Mouse (Mus musculus) spleen, postnatal 14 days (tissue): Measurements from ENCODE around the gene Gm20521.
A peak's percentile ranks its signal among the peaks of the same experiment; 100 is the strongest.

ENCODE experiments used
- DNase-seq, 2 experiments: peaks; one replicate each; pipeline ENCODE4 v3.0.0; 2021 to 2022; ENCODE audit warnings: low spot score in 2 of 2

Gene Gm20521

DNA sequence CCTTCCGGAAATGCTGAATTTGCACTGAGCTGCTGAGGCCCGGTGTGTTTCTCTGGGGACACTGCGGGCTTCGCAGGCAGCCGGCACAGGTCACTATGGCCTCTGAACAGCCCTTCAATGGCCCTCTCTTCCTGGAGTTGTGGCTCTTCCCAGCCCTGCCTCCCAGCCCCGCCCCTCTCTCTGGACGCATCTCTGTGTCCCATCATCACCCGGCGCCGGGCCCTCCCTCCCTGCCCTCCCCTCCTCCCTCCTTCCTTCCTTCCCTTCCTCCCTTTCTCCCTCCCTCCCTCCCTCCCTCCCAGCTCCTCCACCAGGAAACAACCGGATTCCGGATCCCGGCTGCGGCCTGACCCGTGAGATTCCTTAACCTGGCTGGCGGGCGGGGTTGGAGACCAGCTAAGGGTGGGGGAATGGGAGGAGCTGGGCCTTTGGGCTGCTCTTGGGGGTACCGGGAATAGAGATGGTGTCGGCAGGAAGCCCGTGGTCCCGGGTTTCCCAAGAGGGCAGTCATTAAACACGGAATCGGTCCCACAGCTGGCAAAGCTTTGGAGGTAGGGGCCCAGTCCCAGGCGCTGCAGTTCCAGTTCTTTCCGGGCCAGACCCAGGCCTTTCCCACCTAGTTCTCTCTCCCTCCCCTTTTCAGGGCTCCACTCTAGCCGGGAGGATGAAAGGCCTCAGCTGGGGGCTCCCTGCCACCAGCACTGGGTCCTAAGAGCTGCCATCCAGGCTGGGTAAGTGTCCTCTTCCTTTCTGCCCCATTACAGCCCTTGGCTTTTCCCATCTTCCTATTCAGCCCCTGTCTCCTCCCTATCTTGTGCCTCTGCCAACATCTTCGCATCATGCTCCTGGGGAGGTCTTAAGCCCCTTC, at the start of gene Gm20521, which contains the start of gene Bcl2l2:
Gm20521 (plus strand) TSS at position 288 of the 868 bp plus-strand sequence.
Bcl2l2 (plus strand) TSS at position 224 of the 868 bp plus-strand sequence.
- DNase-seq, result peak in 1 of 2 experiments; percentile 27

DNA sequence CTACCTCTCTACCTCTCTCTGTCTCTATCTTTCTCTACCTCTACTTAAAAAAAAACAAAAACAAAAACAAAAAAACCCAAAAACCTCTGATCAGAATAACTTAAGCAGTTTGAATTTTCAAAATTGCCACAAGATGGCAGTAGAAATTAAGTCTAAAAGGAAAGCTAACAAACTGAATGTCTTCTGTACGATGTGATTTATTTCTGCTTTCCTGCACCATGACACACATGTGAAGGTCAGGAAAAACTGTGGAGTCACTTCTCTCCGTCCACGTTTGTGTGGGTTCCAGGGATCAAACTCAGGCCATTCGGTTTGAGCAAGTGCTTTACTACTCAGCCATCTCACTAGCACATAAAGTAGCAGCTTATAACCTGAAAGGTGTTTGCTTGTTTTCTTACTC, 39.8 kb upstream of the Gm20521 start:
- no peak for DNase-seq

DNA sequence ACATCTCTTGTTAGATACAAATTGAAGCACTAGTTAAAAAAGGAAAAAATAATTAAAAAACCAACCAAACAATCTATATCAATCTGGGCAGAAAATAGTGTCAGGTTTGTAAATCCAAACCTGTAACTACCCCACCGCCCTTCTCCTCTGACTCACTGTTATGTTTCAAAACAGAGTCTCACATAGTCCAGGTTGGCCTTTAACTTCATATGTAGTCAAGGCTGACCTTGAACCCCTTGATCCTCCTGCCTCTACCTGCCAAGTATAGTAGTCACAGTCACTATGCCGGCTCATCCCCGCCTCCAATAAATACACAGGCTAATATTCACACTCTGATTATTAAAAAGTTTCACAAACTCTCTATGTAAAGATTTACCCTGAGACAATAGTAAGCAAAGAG, 27.5 kb upstream of the Gm20521 start:
- no peak for DNase-seq

DNA sequence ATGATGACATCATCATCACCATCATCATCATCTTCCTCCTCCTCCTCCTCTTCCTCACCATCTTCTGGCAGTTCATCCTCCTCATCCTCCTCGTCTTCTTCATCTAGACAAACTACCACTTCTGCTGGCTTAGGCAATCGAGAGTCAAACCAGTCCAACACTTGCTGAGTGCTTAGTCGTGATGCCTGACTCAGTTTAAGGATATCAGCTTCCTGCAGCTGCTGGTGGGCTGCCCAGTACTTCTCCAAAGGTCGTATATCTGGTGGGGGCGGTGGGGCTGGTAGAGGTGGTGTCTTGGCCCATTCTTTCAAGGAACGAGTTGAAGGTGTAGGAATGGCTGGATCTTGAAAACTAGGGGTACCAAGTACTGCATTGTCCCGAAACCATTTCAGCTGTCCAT, 26.5 kb upstream of the Gm20521 start:
- no peak for DNase-seq

DNA sequence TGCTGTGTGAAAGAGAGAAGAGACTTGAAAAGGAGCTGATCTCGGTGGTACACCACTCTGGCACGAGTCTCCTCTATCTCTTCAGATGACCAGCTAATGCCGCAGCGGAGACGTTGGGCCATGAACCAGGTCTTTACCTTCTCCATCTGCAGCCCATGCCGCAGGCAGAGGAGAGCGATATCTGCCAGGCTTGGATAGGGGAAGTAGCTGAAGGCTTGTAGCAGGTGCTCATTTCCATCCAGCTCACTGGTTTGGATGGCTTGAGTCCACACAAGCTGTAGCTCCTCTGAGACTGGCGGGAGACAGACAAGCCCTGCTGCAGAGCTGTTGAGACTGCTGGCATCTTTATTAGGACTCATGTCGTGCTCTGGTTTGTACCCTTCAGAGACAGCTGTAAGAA, 25.4 kb upstream of the Gm20521 start:
- no peak for DNase-seq

DNA sequence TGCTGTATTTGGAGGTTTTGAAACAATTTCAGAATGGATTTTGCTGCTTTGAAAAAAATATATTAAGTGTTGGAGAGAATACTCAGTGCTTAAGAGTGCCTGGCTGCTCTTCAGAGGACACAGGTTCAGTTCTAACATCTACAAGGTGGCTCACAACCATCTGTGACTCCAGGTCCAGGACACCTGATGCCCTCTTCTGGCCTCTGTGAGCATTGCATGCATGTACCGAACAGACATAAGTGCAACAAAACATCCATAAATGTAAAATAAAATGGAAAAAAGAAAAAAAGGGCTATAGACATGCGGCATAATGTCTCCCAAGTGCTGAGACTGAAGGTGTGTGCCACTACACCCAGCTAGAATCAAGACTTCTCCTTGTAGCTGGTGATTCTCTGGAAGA, 22.7 kb upstream of the Gm20521 start:
- DNase-seq, result peak in 1 of 2 experiments; percentile 61

DNA sequence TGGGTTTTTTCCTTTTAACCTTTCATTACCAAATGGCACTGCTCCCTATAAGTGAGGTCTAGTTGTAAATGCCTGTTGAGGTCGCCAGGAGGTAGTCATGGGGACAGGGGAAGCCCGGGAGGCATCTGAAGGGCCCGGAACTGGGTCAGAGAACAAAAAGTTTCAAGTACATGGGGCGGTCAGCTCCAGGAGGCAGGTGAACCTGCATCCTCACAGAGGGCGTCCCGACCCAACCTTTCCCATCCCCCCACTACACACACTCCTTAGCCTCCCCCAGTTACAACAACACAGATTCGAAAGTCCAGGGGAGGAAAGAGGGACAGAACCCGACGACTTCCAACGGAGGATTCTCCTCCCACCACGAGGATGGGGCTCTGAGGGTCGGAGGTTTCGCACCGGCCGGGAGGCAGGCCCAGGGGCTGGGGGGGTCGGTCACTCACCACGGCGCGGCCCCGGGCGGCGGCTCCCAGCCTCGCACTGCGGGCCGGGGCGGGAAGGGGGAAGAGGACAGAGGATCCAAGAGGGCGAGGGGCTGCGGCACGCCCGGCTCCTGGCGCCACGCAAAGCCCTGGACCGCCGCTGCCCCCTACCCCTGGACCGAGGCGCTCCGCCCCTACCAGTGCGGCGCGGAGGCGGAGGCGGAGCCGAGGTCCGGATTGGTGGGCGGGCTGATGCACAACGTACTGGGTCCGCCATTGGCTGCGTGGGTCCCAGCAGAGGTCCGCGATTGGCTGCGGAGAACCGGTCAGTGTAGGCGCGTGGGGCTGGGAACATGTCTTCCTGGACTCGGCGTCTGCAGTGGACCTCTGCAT, 19.5 kb upstream of the Gm20521 start:
- peak; percentile 80 to 85 for DNase-seq

GRCm38 (mm10) chr14:54864313-54865036, 18.8 kb upstream of the Gm20521 start:
- no peak for DNase-seq

- no peak for DNase-seq
These were observed 17.6 kb upstream of the Gm20521 start for GRCm38 (mm10) chr14:54865626-54866025.

GRCm38 (mm10) chr14:54866268-54866667, 17.0 kb upstream of the Gm20521 start:
- no peak for DNase-seq

- peak in 1 of 2 experiments; percentile 36 for DNase-seq
These were observed 16.3 kb upstream of the Gm20521 start for GRCm38 (mm10) chr14:54866936-54867335.

DNA sequence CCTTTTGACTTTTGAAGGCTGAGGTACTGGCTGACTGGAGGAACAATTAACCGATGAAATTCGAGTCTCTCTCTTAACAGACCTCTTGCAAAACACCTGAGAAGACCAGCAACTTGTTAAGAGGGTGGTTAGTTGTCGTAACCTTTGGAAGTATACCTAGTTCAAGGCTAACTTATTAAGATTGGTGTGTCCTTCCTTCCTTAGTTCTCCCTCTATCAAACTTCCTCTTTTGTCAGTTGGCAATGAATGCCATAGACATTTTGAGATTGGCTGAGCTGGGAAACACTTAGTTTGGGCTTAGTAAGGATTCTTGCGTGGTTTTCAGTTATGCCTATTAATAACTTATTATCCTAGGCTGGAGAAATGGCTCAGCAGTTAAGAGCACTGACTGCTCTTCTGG, 15.2 kb upstream of the Gm20521 start:
- no peak for DNase-seq

DNA sequence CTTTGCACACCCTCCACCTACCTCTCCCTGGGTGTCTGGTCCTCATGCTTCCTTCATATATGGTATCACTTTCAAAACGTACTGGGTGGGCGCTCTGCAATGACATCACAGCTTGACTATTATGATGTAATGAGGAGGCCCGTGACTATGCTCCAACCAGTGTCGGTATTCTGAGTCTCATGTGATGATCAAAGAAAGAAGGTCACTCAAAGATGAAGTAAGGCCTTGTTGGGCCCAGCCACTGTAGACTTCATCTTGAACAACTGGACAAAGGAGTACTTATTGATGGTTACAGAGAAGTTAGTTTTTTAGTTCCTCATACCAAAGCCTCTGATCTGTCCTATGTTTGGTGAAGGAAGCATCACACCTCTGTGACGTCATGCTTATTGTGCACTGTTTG, 12.4 kb upstream of the Gm20521 start, which contains the start of gene Homez:
Homez (minus strand) TSS at position 101 of the 400 bp plus-strand sequence.
- no peak for DNase-seq

GRCm38 (mm10) chr14:54874165-54874564, 9.1 kb upstream of the Gm20521 start:
- no peak for DNase-seq

DNA sequence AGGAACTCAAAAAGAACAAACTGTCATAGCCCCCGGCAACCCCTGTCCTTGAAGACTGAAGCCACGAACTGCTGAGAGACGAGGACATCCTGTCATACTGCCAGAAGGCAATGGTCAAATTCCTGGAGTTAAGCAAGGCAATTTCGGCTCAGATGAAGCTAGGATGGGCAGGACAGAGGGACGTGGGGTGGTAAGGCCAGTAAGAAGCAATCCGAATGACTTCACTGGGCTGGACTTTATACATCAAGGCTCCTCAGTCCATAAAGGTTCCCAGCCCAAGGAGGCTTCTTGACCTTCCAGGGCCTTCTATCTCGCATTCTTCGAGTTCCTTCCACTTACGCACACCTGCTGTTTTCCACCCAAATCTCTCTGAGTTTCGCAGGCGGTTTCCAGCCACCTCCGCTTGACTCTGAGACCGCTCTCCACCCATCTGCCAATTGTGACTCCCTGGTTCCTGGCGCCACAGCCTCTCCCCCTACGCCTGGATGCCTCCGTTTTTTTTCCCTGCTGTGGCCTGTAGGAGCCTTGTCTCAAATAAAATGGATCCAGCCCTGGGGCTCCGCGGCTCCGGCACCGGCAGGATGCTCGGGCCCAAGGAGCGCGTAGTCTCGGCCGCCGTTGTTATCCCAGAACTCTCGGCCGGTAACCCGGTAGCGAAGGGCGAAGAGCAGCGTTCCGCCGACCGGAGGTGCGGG, 7.2 kb upstream of the Gm20521 start:
- DNase-seq, result peak in 1 of 2 experiments; percentile 13

DNA sequence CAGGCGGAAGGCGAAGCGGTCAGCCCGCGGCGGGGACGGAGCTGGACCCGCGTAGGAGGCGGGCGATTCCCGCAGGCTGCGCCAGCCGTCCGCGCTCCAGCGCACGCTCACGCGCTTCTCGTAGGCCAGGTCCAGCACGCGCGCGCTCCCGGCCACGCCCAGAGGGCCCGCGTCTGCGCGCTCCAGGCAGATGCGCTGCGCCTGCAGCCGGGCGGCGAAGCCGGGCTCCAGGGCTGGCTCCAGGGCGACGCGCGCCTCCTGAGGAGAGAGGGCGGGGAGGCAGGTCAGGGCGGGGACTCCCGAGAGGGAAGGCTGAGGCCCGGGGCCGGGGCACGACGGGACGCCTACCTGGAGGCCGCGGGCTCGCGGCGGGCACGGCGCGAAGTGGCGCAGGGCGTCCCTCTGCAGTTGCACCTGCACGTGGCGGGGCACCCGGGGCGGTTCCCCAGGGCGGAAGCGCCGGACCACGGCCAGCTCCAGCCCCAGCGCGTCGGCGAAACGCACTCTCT, 6.6 kb upstream of the Gm20521 start:
- DNase-seq, result peak; percentile 60 to 73

- DNase-seq, result peak; percentile 20 to 40
These were observed 6.1 kb upstream of the Gm20521 start, which contains the start of gene Ppp1r3e for GRCm38 (mm10) chr14:54877048-54877715. Gene Ppp1r3e (minus strand): TSS chr14:54877550.

DNA sequence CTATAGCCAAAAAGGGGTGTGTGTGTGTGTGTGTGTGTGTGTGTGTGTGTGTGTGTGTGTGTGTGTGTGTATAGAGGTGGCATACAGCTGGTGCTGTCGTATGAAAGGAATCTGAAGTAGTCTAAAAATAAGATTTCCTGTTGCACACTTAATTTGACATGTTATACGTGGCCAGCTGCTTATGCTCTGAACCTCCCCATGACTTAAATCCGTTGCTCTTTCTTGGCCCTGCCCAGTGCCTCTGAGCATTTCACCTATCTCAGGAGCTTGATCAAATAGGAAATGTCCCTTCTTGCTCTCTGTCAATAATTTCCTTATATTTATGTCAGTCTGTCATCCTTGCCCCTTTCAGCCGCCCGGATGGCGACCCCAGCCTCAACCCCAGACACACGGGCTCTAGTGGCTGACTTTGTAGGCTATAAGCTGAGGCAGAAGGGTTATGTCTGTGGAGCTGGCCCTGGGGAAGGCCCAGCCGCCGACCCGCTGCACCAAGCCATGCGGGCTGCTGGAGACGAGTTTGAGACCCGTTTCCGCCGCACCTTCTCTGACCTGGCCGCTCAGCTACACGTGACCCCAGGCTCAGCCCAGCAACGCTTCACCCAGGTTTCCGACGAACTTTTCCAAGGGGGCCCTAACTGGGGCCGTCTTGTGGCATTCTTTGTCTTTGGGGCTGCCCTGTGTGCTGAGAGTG, 926 bp downstream of the Gm20521 start:
- no peak for DNase-seq

- DNase-seq, result no peak
These were observed 2.1 kb downstream of the Gm20521 start for GRCm38 (mm10) chr14:54885309-54885708.

GRCm38 (mm10) chr14:54892200-54892599, 9.0 kb downstream of the Gm20521 start, which contains the start of gene Pabpn1:
Gene Pabpn1 (plus strand): TSS chr14:54892500.
- no peak for DNase-seq
